14 mouse cellular contexts compared by ENCODE assay signal in the genomic region with DNA sequence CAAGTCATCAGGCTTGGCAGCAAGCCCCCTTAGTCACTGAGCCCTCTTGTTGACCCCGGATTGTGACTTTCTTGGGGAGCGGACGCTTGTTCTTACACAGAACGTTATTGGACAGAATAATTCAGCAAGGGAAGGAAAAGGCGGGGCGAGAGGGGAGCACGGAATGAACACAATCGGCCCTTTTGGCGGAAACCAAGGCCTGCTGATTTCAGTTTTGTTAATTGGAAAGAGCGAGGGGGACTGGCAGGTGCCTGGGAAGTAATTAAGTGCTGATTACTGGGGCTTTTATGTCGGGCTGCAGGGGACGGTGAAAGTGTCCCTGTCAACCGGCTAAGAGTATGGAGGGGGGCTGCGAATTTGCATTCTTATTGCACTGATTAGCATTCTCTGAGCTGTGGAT. TPM values are rescaled to one million over a fixed set of nuclear protein-coding genes. Genes with fewer than 3 reads are reported as not detected.
A peak's percentile ranks its signal among the peaks of the same experiment; 100 is the strongest.
DNase-seq lines count a peak whose midpoint lies in the region; ATAC-seq and TF ChIP-seq lines count a peak whose summit lies in the region.
"Had no signal": no experiment of that assay in that cellular context is flagged by ENCODE, and none has a peak within 500 bp of the region (broad histone marks: within the 10 kb centered on the region; RNA-seq: fewer than 3 reads in every experiment).

No protein-coding gene starts in this region.

- no peaks in the 10 kb centered on the region for H3K9me3 ChIP-seq in E14TG2a.4 (ENCODE audit: low read length)
- no peaks in the 10 kb centered on the region for H3K9me3 ChIP-seq in embryonic facial prominence, embryonic 14.5 days (ENCODE audit: control insufficient read depth, low read length)
- H3K9me3 ChIP-seq in hindbrain, embryonic 16.5 days (ENCODE audit: control insufficient read depth, low read length), result no peaks in the 10 kb centered on the region
- H3K9me3 ChIP-seq: liver, embryonic 12.5 days had no signal

- intact Hi-C loops in heart, postnatal 10 days (cut with DNase I), result no loop called here

- peak; percentile 15 to 28 for DNase-seq in heart, postnatal 10 days
- no peak for DNase-seq in heart, adult 9 months (ENCODE audit: low spot score in 2 of 2)
- DNase-seq in embryonic facial prominence, embryonic 14.5 days (ENCODE audit: low spot score), result peak; percentile 48
- DNase-seq in layer of hippocampus, postnatal 25 days (ENCODE audit: extremely low spot score in 1 of 2, low spot score in 1 of 2), result no peak
- DNase-seq in ovary, postnatal 14 days (ENCODE audit: low spot score), result no peak
- no peak for DNase-seq in frontal cortex, adult 2 months (ENCODE audit: extremely low spot score in 1 of 2, low spot score in 1 of 2)
- DNase-seq: kidney, adult 8-10 months; spleen, adult 18-20 months; thymus, adult 18-20 months had no signal

- H3K4me1 ChIP-seq in E14TG2a.4 (replicated peaks; ENCODE audit: low read depth, low read length), result peaks cover 89% of the 10 kb centered on the region
- H3K4me1 ChIP-seq in embryonic facial prominence, embryonic 14.5 days (ENCODE audit: control insufficient read depth, insufficient read depth, low read length), result no peaks in the 10 kb centered on the region
- H3K4me1 ChIP-seq in hindbrain, embryonic 16.5 days (ENCODE audit: control insufficient read depth, insufficient read depth, low read depth, low read length), result peaks cover 7% of the 10 kb centered on the region; the same call in 1 of the 2 replicates
- H3K4me1 ChIP-seq: liver, embryonic 12.5 days had no signal

- no peak overlapping the region for H3K9ac ChIP-seq in embryonic facial prominence, embryonic 14.5 days (ENCODE audit: low read depth, low read length)
- H3K9ac ChIP-seq in hindbrain, embryonic 16.5 days (ENCODE audit: low read depth, low read length), result peak overlapping the region; percentile 20; the same call in 1 of the 2 replicates
- H3K9ac ChIP-seq: liver, embryonic 12.5 days had no signal

- no peak for TF ChIP-seq CTCF in E14TG2a.4 (conservative IDR thresholded peaks at IDR 0.05; ENCODE audit: low read length)

- H3K4me2 ChIP-seq in embryonic facial prominence, embryonic 14.5 days (ENCODE audit: low read depth, low read length), result no peak overlapping the region
- H3K4me2 ChIP-seq in hindbrain, embryonic 16.5 days (ENCODE audit: low read length), result peak overlapping the region; percentile 16; the same call in 1 of the 2 replicates
- H3K4me2 ChIP-seq: liver, embryonic 12.5 days had no signal

- WGBS in embryonic facial prominence, embryonic 14.5 days, result 32% methylated on average over 14 of the region's 14 CpGs
- 13% methylated on average over 14 of the region's 14 CpGs for WGBS in hindbrain, embryonic 16.5 days

- 0 out of 2 replicates have a peak, but pooled peaks have one; percentile 15 for ATAC-seq in embryonic facial prominence, embryonic 14.5 days (ENCODE audit: low read depth)
- ATAC-seq in hindbrain, embryonic 16.5 days, result peak; percentile 52
- ATAC-seq: liver, embryonic 12.5 days had no signal

- no peak overlapping the region for H3K27ac ChIP-seq in embryonic facial prominence, embryonic 14.5 days (replicated peaks; ENCODE audit: low read depth, low read length)
- H3K27ac ChIP-seq in hindbrain, embryonic 16.5 days (ENCODE audit: low read depth, low read length), result no peak overlapping the region
- H3K27ac ChIP-seq: heart, adult 2 months; liver, embryonic 12.5 days had no signal

- H3K36me3 ChIP-seq in E14TG2a.4 (ENCODE audit: insufficient read depth, low read length), result no peaks in the 10 kb centered on the region
- H3K36me3 ChIP-seq in embryonic facial prominence, embryonic 14.5 days (ENCODE audit: control insufficient read depth, insufficient read depth, low read length), result no peaks in the 10 kb centered on the region
- no peaks in the 10 kb centered on the region for H3K36me3 ChIP-seq in hindbrain, embryonic 16.5 days (ENCODE audit: control insufficient read depth, insufficient read depth, low read length)
- H3K36me3 ChIP-seq: liver, embryonic 12.5 days had no signal

- H3K27me3 ChIP-seq in E14TG2a.4 (ENCODE audit: insufficient read depth, low read length), result no peaks in the 10 kb centered on the region
- no peaks in the 10 kb centered on the region for H3K27me3 ChIP-seq in embryonic facial prominence, embryonic 14.5 days (replicated peaks; ENCODE audit: control insufficient read depth, insufficient read depth, low read length)
- H3K27me3 ChIP-seq in hindbrain, embryonic 16.5 days (replicated peaks; ENCODE audit: control insufficient read depth, insufficient read depth, low read length), result no peaks in the 10 kb centered on the region
- H3K27me3 ChIP-seq: liver, embryonic 12.5 days had no signal

- peak overlapping the region; percentile 54 for H3K4me3 ChIP-seq in E14TG2a.4 (replicated peaks; ENCODE audit: low read length)
- H3K4me3 ChIP-seq in embryonic facial prominence, embryonic 14.5 days (ENCODE audit: low read depth, low read length), result no peak overlapping the region
- no peak overlapping the region for H3K4me3 ChIP-seq in hindbrain, embryonic 16.5 days (ENCODE audit: low read length)
- H3K4me3 ChIP-seq: heart, adult 2 months; liver, embryonic 12.5 days; myocyte had no signal

RNA-seq across cellular contexts. Expression of a gene that starts 55.7 kb away (rescaled TPM):
- total RNA-seq in heart, postnatal 10 days (2021), result 10 to 100 TPM; 27.2 to 36.1 TPM
- 497 and 574 TPM in 2 replicates for polyA plus RNA-seq in embryonic facial prominence, embryonic 14.5 days (2014; fragmentation: Nextera tagmentation; extraction: Ambion mirVana)
- polyA plus RNA-seq in hindbrain, embryonic 16.5 days (2015; fragmentation: Nextera tagmentation; extraction: Ambion mirVana), result 113 and 196 TPM in 2 replicates
- total RNA-seq in layer of hippocampus, postnatal 25 days (2021), result 10 to 100 TPM; 12.8 to 29.9 TPM
- polyA plus RNA-seq in frontal cortex, adult 2 months (2012; rRNA removed), result 44.6 and 57.4 TPM in 2 replicates

RNA-seq across cellular contexts. Expression of a gene that starts 59.8 kb away (rescaled TPM):
- 1 to 10 TPM; 4.6 TPM for total RNA-seq in heart, postnatal 10 days (2021)
- polyA plus RNA-seq in embryonic facial prominence, embryonic 14.5 days (2014; fragmentation: Nextera tagmentation; extraction: Ambion mirVana), result 2.1 and 2.7 TPM in 2 replicates
- polyA plus RNA-seq in hindbrain, embryonic 16.5 days (2015; fragmentation: Nextera tagmentation; extraction: Ambion mirVana), result 3.2 and 3.5 TPM in 2 replicates
- total RNA-seq in layer of hippocampus, postnatal 25 days (2021), result 10 to 100 TPM; 20.0 to 20.9 TPM
- polyA plus RNA-seq in frontal cortex, adult 2 months (2012; rRNA removed), result 17.6 and 18.7 TPM in 2 replicates

Comparison
In these comparisons a context has a peak if more than half of its experiments do, and no peak if none do; other contexts are left out.
1. DNase-seq: peak in heart, postnatal 10 days (2 of 2) and embryonic facial prominence, embryonic 14.5 days (single experiment); none in heart, adult 9 months (0 of 2), layer of hippocampus, postnatal 25 days (0 of 2), ovary, postnatal 14 days (single experiment) and frontal cortex, adult 2 months (0 of 2).